Comparison of ENCODE assay signal across 12 mouse cellular contexts in the genomic region with DNA sequence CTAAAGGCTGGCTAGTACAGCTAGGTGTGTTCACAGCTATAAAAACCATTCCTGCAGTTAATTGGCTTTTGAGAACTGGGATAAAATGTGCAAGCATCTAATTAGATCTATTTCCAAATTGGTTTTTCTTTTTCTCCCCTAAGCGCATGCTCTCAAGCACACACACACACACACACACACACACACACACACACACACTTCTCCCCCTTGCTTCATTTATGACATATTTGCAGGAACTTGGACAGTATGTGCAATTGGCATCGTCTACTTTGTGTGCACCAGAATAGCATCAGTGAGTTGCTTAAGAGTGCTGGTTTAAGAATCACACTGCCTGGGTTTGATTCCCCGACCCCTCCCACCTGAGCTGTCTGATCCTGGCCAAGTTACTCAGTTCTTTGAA.
DNase-seq lines count a peak whose midpoint lies in the region; ATAC-seq lines count a peak whose summit lies in the region.
"Had no signal": no experiment of that assay in that cellular context is flagged by ENCODE, and none has a peak within 500 bp of the region (broad histone marks: within the 10 kb centered on the region; RNA-seq: fewer than 3 reads in every experiment).

No protein-coding gene starts in this region.

- H3K36me3 ChIP-seq in neural tube, embryonic 15.5 days = no peaks in the 10 kb centered on the region
- H3K36me3 ChIP-seq: embryonic facial prominence, embryonic 10.5 days; liver, embryonic 13.5 days had no signal

- peak; percentile 43 for ATAC-seq in neural tube, embryonic 15.5 days (ENCODE audit: low FRiP score)
- ATAC-seq: intestine, postnatal 0 days had no signal

- no peaks in the 10 kb centered on the region for H3K27me3 ChIP-seq in neural tube, embryonic 15.5 days (replicated peaks)
- H3K27me3 ChIP-seq: liver, embryonic 13.5 days had no signal

- peak; percentile 29 for DNase-seq in cerebellum, adult 9-10 months
- DNase-seq in cerebellum, adult 11-12 months = no peak
- peak; percentile 24 for DNase-seq in layer of hippocampus, adult 11-12 months (ENCODE audit: low spot score)
- no peak for DNase-seq in layer of hippocampus, postnatal 36 days
- DNase-seq in right cerebral cortex, adult 2 months (ENCODE audit: low spot score in 2 of 2) = peak; percentile 22 to 44
- no peak for DNase-seq in right cerebral cortex, postnatal 25 days
- no peak for DNase-seq in urinary bladder, postnatal 4 days (ENCODE audit: low spot score in 2 of 2)
- DNase-seq: kidney, postnatal 36 days; liver, embryonic 13.5 days had no signal

- no peak overlapping the region for H3K4me3 ChIP-seq in neural tube, embryonic 15.5 days (replicated peaks)
- H3K4me3 ChIP-seq: embryonic facial prominence, embryonic 10.5 days; liver, embryonic 13.5 days had no signal

- no peak overlapping the region for H3K9ac ChIP-seq in neural tube, embryonic 15.5 days (replicated peaks)
- H3K9ac ChIP-seq: liver, embryonic 13.5 days had no signal

- no peak overlapping the region; the same call in 1 of the 2 replicates for H3K4me2 ChIP-seq in neural tube, embryonic 15.5 days
- H3K4me2 ChIP-seq: liver, embryonic 13.5 days had no signal

- 55% methylated on average over 3 of the region's 3 CpGs for WGBS in neural tube, embryonic 15.5 days

- peak overlapping the region; percentile 76 for H3K27ac ChIP-seq in neural tube, embryonic 15.5 days (replicated peaks)
- H3K27ac ChIP-seq: embryonic facial prominence, embryonic 10.5 days; liver, embryonic 13.5 days had no signal

- peaks cover 35% of the 10 kb centered on the region for H3K4me1 ChIP-seq in neural tube, embryonic 15.5 days
- H3K4me1 ChIP-seq: embryonic facial prominence, embryonic 10.5 days; liver, embryonic 13.5 days had no signal

- no peaks in the 10 kb centered on the region for H3K9me3 ChIP-seq in neural tube, embryonic 15.5 days (replicated peaks)
- H3K9me3 ChIP-seq: embryonic facial prominence, embryonic 10.5 days had no signal

Comparison
In these comparisons a context has a peak if more than half of its experiments do, and no peak if none do; other contexts are left out.
1. DNase-seq: peak in cerebellum, adult 9-10 months (single experiment), layer of hippocampus, adult 11-12 months (single experiment) and right cerebral cortex, adult 2 months (2 of 2); none in cerebellum, adult 11-12 months (single experiment), layer of hippocampus, postnatal 36 days (0 of 2), right cerebral cortex, postnatal 25 days (single experiment) and urinary bladder, postnatal 4 days (0 of 2).